Mouse (Mus musculus): ENCODE results near the gene Sp9. TPM values are rescaled to one million over a fixed set of nuclear protein-coding genes. Genes with fewer than 3 reads are reported as not detected.

Sp9 gene
- polyA plus RNA-seq, 1 experiment: 2.3 TPM

DNA sequence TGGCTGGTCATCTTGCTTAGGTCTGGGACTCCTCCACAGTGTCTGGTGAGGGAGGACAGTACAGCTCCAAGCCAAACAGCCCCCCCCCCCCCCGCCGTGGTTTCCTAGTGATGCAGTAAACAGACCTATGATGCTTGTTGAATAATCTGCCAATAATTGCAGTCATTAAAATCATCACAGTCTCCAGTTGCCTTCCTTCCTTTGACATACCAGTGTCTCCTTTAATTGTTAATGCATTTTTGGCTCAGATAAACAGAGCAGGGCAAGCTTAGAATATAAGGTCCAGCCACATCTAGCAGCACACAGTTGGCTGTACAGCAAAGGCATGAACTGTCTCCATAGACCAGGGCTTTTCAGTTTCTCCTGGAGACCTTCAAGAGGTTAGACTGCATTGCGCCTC, 4.5 kb upstream of the Sp9 start:
- no peak for TF ChIP-seq POLR2A (IDR thresholded peaks at IDR 0.05; ENCODE audit: extremely low read depth, insufficient read depth, low read length)
- TF ChIP-seq CTCF (IDR thresholded peaks at IDR 0.05; ENCODE audit: extremely low read depth, insufficient read depth, low read length): no peak
- Histone ChIP-seq H3K27ac (ENCODE audit: insufficient read depth, low read length) (no peak overlapping the region), H3K4me3 (ENCODE audit: insufficient read depth, low read length) (no peak overlapping the region), H3K4me1 (ENCODE audit: control insufficient read depth, insufficient read depth, low read length) (no peaks in the 10 kb centered on the region)

- TF ChIP-seq CTCF (IDR thresholded peaks at IDR 0.05; ENCODE audit: extremely low read depth, insufficient read depth, low read length) (no peak), POLR2A (IDR thresholded peaks at IDR 0.05; ENCODE audit: extremely low read depth, insufficient read depth, low read length) (no peak)
- H3K4me1 ChIP-seq (ENCODE audit: control insufficient read depth, insufficient read depth, low read length): no peaks in the 10 kb centered on the region
- H3K4me3 ChIP-seq (ENCODE audit: insufficient read depth, low read length): no peak overlapping the region
- no peak overlapping the region for H3K27ac ChIP-seq (ENCODE audit: insufficient read depth, low read length)
Observed at GRCm38 (mm10) chr2:73267818-73268217, 3.9 kb upstream of the Sp9 start.

GRCm38 (mm10) chr2:73268281-73268680, 3.4 kb upstream of the Sp9 start:
- no peak for TF ChIP-seq CTCF (IDR thresholded peaks at IDR 0.05; ENCODE audit: extremely low read depth, insufficient read depth, low read length)
- no peak for TF ChIP-seq POLR2A (IDR thresholded peaks at IDR 0.05; ENCODE audit: extremely low read depth, insufficient read depth, low read length)
- Histone ChIP-seq H3K27ac (ENCODE audit: insufficient read depth, low read length) (no peak overlapping the region), H3K4me1 (ENCODE audit: control insufficient read depth, insufficient read depth, low read length) (no peaks in the 10 kb centered on the region), H3K4me3 (ENCODE audit: insufficient read depth, low read length) (no peak overlapping the region)

DNA sequence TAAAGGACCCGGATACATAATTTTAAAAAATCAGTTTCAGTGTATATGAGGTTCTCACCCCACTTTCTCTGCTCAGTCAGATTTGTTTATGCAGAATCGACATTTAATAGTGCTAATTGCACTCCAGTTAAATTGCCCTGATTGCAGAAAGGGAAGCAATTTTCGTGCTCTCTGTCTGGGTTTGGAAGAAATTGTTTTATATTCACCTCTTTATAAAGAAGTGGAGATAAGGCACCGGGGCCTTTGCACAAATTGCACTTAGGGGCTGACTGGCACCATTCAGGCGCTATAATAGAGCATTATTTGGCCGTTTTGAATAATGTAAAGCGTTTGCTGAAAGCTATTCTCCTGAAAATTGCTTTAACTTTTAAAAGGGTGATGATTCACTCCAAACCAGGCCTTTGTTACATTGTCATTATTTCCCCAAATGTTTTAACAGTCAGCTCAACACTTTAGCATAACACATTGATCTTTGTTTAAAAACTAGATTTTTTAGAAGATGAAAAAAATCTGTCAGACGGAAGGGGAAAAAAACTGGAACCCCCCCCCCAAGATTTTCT, 2.8 kb upstream of the Sp9 start:
- no peak overlapping the region for H3K27ac ChIP-seq (ENCODE audit: insufficient read depth, low read length)
- no peak overlapping the region for H3K4me3 ChIP-seq (ENCODE audit: insufficient read depth, low read length)
- H3K4me1 ChIP-seq (ENCODE audit: control insufficient read depth, insufficient read depth, low read length): no peaks in the 10 kb centered on the region
- TF ChIP-seq POLR2A (IDR thresholded peaks at IDR 0.05; ENCODE audit: extremely low read depth, insufficient read depth, low read length): no peak
- no peak for TF ChIP-seq CTCF (IDR thresholded peaks at IDR 0.05; ENCODE audit: extremely low read depth, insufficient read depth, low read length)

GRCm38 (mm10) chr2:73269666-73270065, 2.1 kb upstream of the Sp9 start:
- H3K4me1 ChIP-seq (ENCODE audit: control insufficient read depth, insufficient read depth, low read length): no peaks in the 10 kb centered on the region
- no peak overlapping the region for H3K27ac ChIP-seq (ENCODE audit: insufficient read depth, low read length)

GRCm38 (mm10) chr2:73270071-73270592, 1.6 kb upstream of the Sp9 start:
- Histone ChIP-seq H3K27ac (ENCODE audit: insufficient read depth, low read length) (no peak overlapping the region), H3K4me3 (ENCODE audit: insufficient read depth, low read length) (no peak overlapping the region), H3K4me1 (ENCODE audit: control insufficient read depth, insufficient read depth, low read length) (no peaks in the 10 kb centered on the region)
- TF ChIP-seq POLR2A (IDR thresholded peaks at IDR 0.05; ENCODE audit: extremely low read depth, insufficient read depth, low read length) (no peak), CTCF (IDR thresholded peaks at IDR 0.05; ENCODE audit: extremely low read depth, insufficient read depth, low read length) (no peak)

More at GRCm38 (mm10) chr2:73269666-73270065, 2.1 kb upstream of the Sp9 start:
- TF ChIP-seq CTCF (IDR thresholded peaks at IDR 0.05; ENCODE audit: extremely low read depth, insufficient read depth, low read length): no peak
- H3K4me3 ChIP-seq (ENCODE audit: insufficient read depth, low read length): no peak overlapping the region

DNA sequence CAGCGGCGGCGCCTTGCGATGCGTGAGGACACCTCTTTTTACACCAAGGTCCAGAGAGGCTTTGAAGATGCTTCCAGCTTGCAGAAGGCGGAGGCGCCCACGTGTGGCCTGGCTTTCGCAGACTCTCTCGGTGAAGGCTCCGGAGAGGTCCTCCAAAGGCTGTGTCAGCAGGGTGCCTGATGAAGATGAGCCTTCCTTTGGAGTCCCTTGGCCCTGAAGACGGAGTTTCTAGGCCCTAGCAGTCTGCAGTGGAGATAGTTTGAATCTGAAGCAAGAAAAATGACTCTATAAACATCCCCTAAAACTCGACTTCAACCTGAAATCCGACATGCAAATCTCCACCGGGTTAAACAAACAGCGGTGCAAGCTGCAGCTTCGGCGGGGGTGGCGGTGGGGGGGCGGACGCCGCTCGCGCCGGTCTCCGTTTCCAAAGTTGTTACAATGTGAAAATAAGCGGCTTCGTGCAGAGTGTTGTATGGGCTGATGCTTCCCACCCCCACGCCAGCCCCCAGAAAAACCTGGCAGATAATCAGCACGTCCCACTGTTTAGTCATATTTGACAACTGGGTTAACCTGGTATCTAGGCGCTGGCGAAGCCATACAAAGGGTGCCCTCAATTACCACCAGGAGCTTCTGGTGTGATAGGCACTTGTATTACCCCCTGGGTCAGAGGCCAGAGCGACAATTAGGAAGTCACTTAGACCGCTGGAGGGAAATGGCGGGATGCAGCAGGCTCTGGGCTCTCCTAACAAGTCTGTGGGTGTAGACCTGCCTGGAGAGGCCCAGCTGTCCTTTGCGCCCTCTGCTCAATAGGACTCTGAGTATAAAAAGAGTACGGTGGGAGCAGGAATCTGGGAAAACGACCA, 899 bp upstream of the Sp9 start:
- no peak overlapping the region for H3K4me3 ChIP-seq (ENCODE audit: insufficient read depth, low read length)
- TF ChIP-seq POLR2A (IDR thresholded peaks at IDR 0.05; ENCODE audit: extremely low read depth, insufficient read depth, low read length) (no peak), CTCF (IDR thresholded peaks at IDR 0.05; ENCODE audit: extremely low read depth, insufficient read depth, low read length) (no peak)
- no peaks in the 10 kb centered on the region for H3K4me1 ChIP-seq (ENCODE audit: control insufficient read depth, insufficient read depth, low read length)
- no peak overlapping the region for H3K27ac ChIP-seq (ENCODE audit: insufficient read depth, low read length)

- Histone ChIP-seq H3K27ac (ENCODE audit: insufficient read depth, low read length) (no peak overlapping the region), H3K4me1 (ENCODE audit: control insufficient read depth, insufficient read depth, low read length) (no peaks in the 10 kb centered on the region), H3K4me3 (ENCODE audit: insufficient read depth, low read length) (peak overlapping the region; percentile 27)
- no peak for TF ChIP-seq CTCF (IDR thresholded peaks at IDR 0.05; ENCODE audit: extremely low read depth, insufficient read depth, low read length)
- no peak for TF ChIP-seq POLR2A (IDR thresholded peaks at IDR 0.05; ENCODE audit: extremely low read depth, insufficient read depth, low read length)
Observed at GRCm38 (mm10) chr2:73272351-73273248, 875 bp downstream of the Sp9 start.
